Mouse (Mus musculus) CH12.LX (cell line): ENCODE results near the gene Gsta4. TPM values are rescaled to one million over a fixed set of nuclear protein-coding genes. Genes with fewer than 3 reads are reported as not detected.

Source experiments
- DNase-seq: peaks from one replicate; pipeline ENCODE4 v3.0.0-alpha.2; 2013; ENCODE audit errors: extremely low read depth
- H3K27ac ChIP-seq: 2 replicates; pipeline ENCODE4 v1.5.1; 2012; ENCODE audit warnings: low read depth, mild to moderate bottlenecking, control low read depth, moderate library complexity; ENCODE audit not compliant: insufficient read depth
- H3K27me3 ChIP-seq: replicated peaks from 2 replicates; pipeline ENCODE3; 2012; ENCODE audit warnings: inconsistent platforms
- H3K36me3 ChIP-seq, 2 experiments: replicated peaks in 1 of 2; 2 replicates each; pipeline versions ENCODE3 to v1.6.1; 2012; ENCODE audit warnings: inconsistent platforms in 1 of 2, low read length in 1 of 2, mild to moderate bottlenecking in 1 of 2, mixed read lengths in 1 of 2, moderate library complexity in 1 of 2; ENCODE audit not compliant: control insufficient read depth in 1 of 2, insufficient read depth in 1 of 2
- H3K4me1 ChIP-seq, 2 experiments: 2 replicates each; pipeline ENCODE4 v1.6.1; 2012; ENCODE audit warnings: inconsistent platforms in 1 of 2, moderate library complexity in 1 of 2; ENCODE audit not compliant: insufficient read depth in 2 of 2, control insufficient read depth in 1 of 2
- H3K4me2 ChIP-seq: 2 replicates; pipeline ENCODE4 v1.6.1; 2012; ENCODE audit warnings: low read depth, mild to moderate bottlenecking, control low read depth; ENCODE audit not compliant: poor library complexity, insufficient read depth, severe bottlenecking
- H3K4me3 ChIP-seq, 3 experiments: fragments of 150-350 bp in 1 of 3; sonication (generic) in 1 of 3; replicated peaks in 1 of 3; 2 replicates each; pipeline versions ENCODE3 to v1.5.1; 2011 to 2012; ENCODE audit warnings: low read depth in 2 of 3, low read length in 2 of 3, mild to moderate bottlenecking in 2 of 3, moderate library complexity in 2 of 3, control low read depth in 1 of 3, improper control_type of control experiment in 1 of 3, inconsistent platforms in 1 of 3, mixed read lengths in 1 of 3; ENCODE audit not compliant: poor library complexity in 1 of 3
- H3K79me2 ChIP-seq: replicated peaks from 2 replicates; pipeline ENCODE4 v1.6.1; 2012; ENCODE audit warnings: mild to moderate bottlenecking, moderate library complexity; ENCODE audit not compliant: control insufficient read depth, poor library complexity, insufficient read depth, severe bottlenecking; ENCODE audit errors: extremely low read depth
- H3K9ac ChIP-seq: 2 replicates; pipeline ENCODE4 v1.6.1; 2012; ENCODE audit warnings: low read depth, mild to moderate bottlenecking, control low read depth, moderate library complexity; ENCODE audit not compliant: insufficient read depth
- H3K9me3 ChIP-seq: replicated peaks from 2 replicates; pipeline ENCODE3; 2012; ENCODE audit warnings: low read length, inconsistent platforms, mixed read lengths
- BHLHE40 ChIP-seq: IDR thresholded peaks from 2 replicates; pipeline ENCODE4 v1.6.1; 2011; ENCODE audit warnings: mild to moderate bottlenecking, low read depth, low read length, improper control_type of control experiment
- CTCF ChIP-seq, 2 experiments: IDR thresholded peaks in 1 of 2; conservative IDR thresholded peaks in 1 of 2; 2 replicates each; pipeline ENCODE4 v1.5.1; 2011 to 2012; ENCODE audit warnings: low read depth in 2 of 2, low read length in 2 of 2, improper control_type of control experiment in 1 of 2, inconsistent platforms in 1 of 2, mild to moderate bottlenecking in 1 of 2, moderate library complexity in 1 of 2
- E2F4 ChIP-seq: IDR thresholded peaks from 2 replicates; pipeline ENCODE4 v1.6.1; 2011; ENCODE audit warnings: low read depth, low read length, improper control_type of control experiment; ENCODE audit not compliant: insufficient replicate concordance
- EP300 ChIP-seq: IDR thresholded peaks from 2 replicates; pipeline ENCODE4 v1.6.1; 2011; ENCODE audit warnings: low read length, improper control_type of control experiment
- ETS1 ChIP-seq: conservative IDR thresholded peaks from 2 replicates; pipeline ENCODE4 v1.6.1; 2012; ENCODE audit warnings: low read depth, mild to moderate bottlenecking, inconsistent platforms, low read length, improper control_type of control experiment, moderate library complexity
- GABPA ChIP-seq: IDR thresholded peaks from 2 replicates; pipeline ENCODE4 v1.6.1; 2012; ENCODE audit warnings: low read depth, low read length, improper control_type of control experiment, inconsistent platforms; ENCODE audit not compliant: insufficient replicate concordance
- HCFC1 ChIP-seq: IDR thresholded peaks from 2 replicates; pipeline ENCODE4 v1.6.1; 2012; ENCODE audit warnings: low read depth, mild to moderate bottlenecking, inconsistent platforms, low read length, improper control_type of control experiment
- IRF4 ChIP-seq: IDR thresholded peaks from 2 replicates; pipeline ENCODE4 v1.6.1; 2014; ENCODE audit warnings: low read depth, mild to moderate bottlenecking, inconsistent platforms, low read length, improper control_type of control experiment
- KAT2A ChIP-seq: IDR thresholded peaks from 2 replicates; pipeline ENCODE4 v1.6.1; 2012; ENCODE audit warnings: low read length, improper control_type of control experiment, inconsistent platforms; ENCODE audit not compliant: insufficient replicate concordance
- MAX ChIP-seq: IDR thresholded peaks from 2 replicates; pipeline ENCODE4 v1.6.1; 2011; ENCODE audit warnings: low read length, improper control_type of control experiment
- MAZ ChIP-seq: IDR thresholded peaks from 2 replicates; pipeline ENCODE4 v1.6.1; 2012; ENCODE audit warnings: low read depth, mild to moderate bottlenecking, inconsistent platforms, low read length, improper control_type of control experiment, moderate library complexity
- MXI1 ChIP-seq: IDR thresholded peaks from 2 replicates; pipeline ENCODE4 v1.6.1; 2011; ENCODE audit warnings: mild to moderate bottlenecking, low read depth, low read length, improper control_type of control experiment
- MYC ChIP-seq: IDR thresholded peaks from 2 replicates; pipeline ENCODE4 v1.6.1; 2011; ENCODE audit warnings: low read depth, mild to moderate bottlenecking, improper control_type of control experiment, low read length
- RAD21 ChIP-seq: IDR thresholded peaks from 2 replicates; pipeline ENCODE4 v1.6.1; 2011; ENCODE audit warnings: low read depth, mild to moderate bottlenecking, low read length, improper control_type of control experiment, moderate library complexity
- RCOR1 ChIP-seq: conservative IDR thresholded peaks from 2 replicates; pipeline ENCODE4 v1.6.1; 2012; ENCODE audit warnings: low read depth, mild to moderate bottlenecking, inconsistent platforms, low read length, improper control_type of control experiment
- SIN3A ChIP-seq: IDR thresholded peaks from 2 replicates; pipeline ENCODE4 v1.6.1; 2012; ENCODE audit warnings: low read length, improper control_type of control experiment, inconsistent platforms
- SMC3 ChIP-seq: IDR thresholded peaks from 2 replicates; pipeline ENCODE4 v1.6.1; 2011; ENCODE audit warnings: low read depth, low read length, improper control_type of control experiment
- TBP ChIP-seq: conservative IDR thresholded peaks from 2 replicates; pipeline ENCODE4 v1.6.1; 2011; ENCODE audit warnings: low read depth, low read length, improper control_type of control experiment
- TCF12 ChIP-seq: IDR thresholded peaks from 2 replicates; pipeline ENCODE4 v1.6.1; 2014; ENCODE audit warnings: low read depth, mild to moderate bottlenecking, inconsistent platforms, low read length, improper control_type of control experiment
- USF1 ChIP-seq: IDR thresholded peaks from 2 replicates; pipeline ENCODE4 v1.6.1; 2014; ENCODE audit warnings: low read depth, mild to moderate bottlenecking, inconsistent platforms, low read length, improper control_type of control experiment
- USF2 ChIP-seq: conservative IDR thresholded peaks from 2 replicates; pipeline ENCODE4 v1.6.1; 2011; ENCODE audit warnings: low read depth, low read length, improper control_type of control experiment
- ZMIZ1 ChIP-seq: IDR thresholded peaks from 2 replicates; pipeline ENCODE4 v1.6.1; 2012; ENCODE audit warnings: low read depth, mild to moderate bottlenecking, inconsistent platforms, low read length, improper control_type of control experiment
- dilution Hi-C: fragments of 300-500 bp; cut with MboI; formaldehyde crosslinking; loops from 2 replicates; pipeline ENCODE4 v1.14.3; 2020; ENCODE audit warnings: low sequenced_read_pairs; ENCODE audit not compliant: extremely low pct_unique_long_range_greater_than_20kb, extremely low pct_ligation_motif_present
- in situ Hi-C: fragments of 300-500 bp; cut with MboI; formaldehyde crosslinking; loops from 3 replicates; pipeline ENCODE4 v1.14.3; 2019; ENCODE audit warnings: low sequenced_read_pairs, low pct_ligation_motif_present, low pct_unique_long_range_greater_than_20kb, mixed read lengths
- polyA plus RNA-seq: library from polyadenylated mRNA; unstranded; fragments of >175 nt; gene quantifications from 2 replicates; pipeline ENCODE4 v1.2.1, GENCODE M21; 2012; ENCODE audit warnings: low read depth; ENCODE audit not compliant: insufficient read length
- total RNA-seq, 2 experiments: library from RNA; depleted of rRNA; stranded (reverse); fragments of 300-350 nt in 1 of 2; fragments of >200 nt in 1 of 2; gene quantifications; 2 replicates each; pipeline ENCODE4 v1.2.3; 2012 to 2014

The Gsta4 gene
- total and polyA plus RNA-seq, 3 experiments = 0.47 to 0.85 TPM; not detected in 1

- in situ Hi-C loops (no loop called here), dilution Hi-C loops (no loop called here)
- DNase-seq = no peak
- H3K9me3 ChIP-seq = no peaks in the 10 kb centered on the region
- TF ChIP-seq SIN3A (no peak), MYC (no peak), HCFC1 (no peak), RCOR1 (no peak), BHLHE40 (no peak)
- H3K27ac ChIP-seq = no peak overlapping the region
- no peak overlapping the region for H3K9ac ChIP-seq
- H3K4me1 ChIP-seq = peaks cover 0 to 18% of the 10 kb centered on the region in 2 experiments; a peak in 2 of 4 replicates
- H3K79me2 ChIP-seq = no peaks in the 10 kb centered on the region
- no peaks in the 10 kb centered on the region for H3K27me3 ChIP-seq
- no peak overlapping the region for H3K4me2 ChIP-seq
- H3K36me3 ChIP-seq = peaks cover 16 to 40% of the 10 kb centered on the region in 2 experiments
- H3K4me3 ChIP-seq = no peak overlapping the region
These were observed 17.1 kb upstream of the Gsta4 start for GRCm38 (mm10) chr9:78165454-78165853.

- TF ChIP-seq SMC3 (no peak), CTCF (conservative IDR thresholded peaks at IDR 0.05 in 1 of 2, IDR thresholded peaks at IDR 0.05 in 1 of 2; ENCODE audit: low read depth in 2 of 2, low read length in 2 of 2) (no peak), GABPA (no peak), MXI1 (no peak), ZMIZ1 (no peak), USF1 (no peak), USF2 (no peak), TBP (no peak), EP300 (no peak), MAZ (no peak), ETS1 (no peak), E2F4 (no peak), TCF12 (no peak), KAT2A (no peak), MYC (no peak), MAX (no peak), RAD21 (no peak), IRF4 (no peak), HCFC1 (no peak)
- TF ChIP-seq, all 38 proteins: peak for 0
- H3K4me3 ChIP-seq = no peak overlapping the region
- no peak overlapping the region for H3K4me2 ChIP-seq
- H3K27me3 ChIP-seq = no peaks in the 10 kb centered on the region
- dilution Hi-C loops (no loop called here), in situ Hi-C loops (no loop called here)
- no peak overlapping the region for H3K27ac ChIP-seq
- peaks cover 0 to 18% of the 10 kb centered on the region in 2 experiments; a peak in 2 of 4 replicates for H3K4me1 ChIP-seq
- no peaks in the 10 kb centered on the region for H3K79me2 ChIP-seq
- no peaks in the 10 kb centered on the region for H3K9me3 ChIP-seq
- peaks cover 5 to 27% of the 10 kb centered on the region in 2 experiments for H3K36me3 ChIP-seq
- no peak for DNase-seq
- no peak overlapping the region for H3K9ac ChIP-seq
These were observed 15.7 kb upstream of the Gsta4 start for GRCm38 (mm10) chr9:78166694-78167452.
